Mouse (Mus musculus) kidney, embryonic 15.5 days (tissue): ENCODE measurements around the gene Ntmt1. TPM values are rescaled to one million over a fixed set of nuclear protein-coding genes. Genes with fewer than 3 reads are reported as not detected.

ENCODE experiments used
- ATAC-seq: fragments of 200-750 bp; cut with Nextera tagmentation; replicated peaks from 2 replicates; pipeline ENCODE4 v1.8.0; 2017; ENCODE audit warnings: moderate TSS enrichment; ENCODE audit not compliant: low FRiP score
- H3K27ac ChIP-seq: fragments of 300-500 bp; sonication (generic); 2 replicates; pipeline ENCODE4 v1.5.1; 2015; ENCODE audit warnings: mild to moderate bottlenecking, inconsistent platforms
- H3K27me3 ChIP-seq: fragments of 300-500 bp; sonication (generic); 2 replicates; pipeline ENCODE4 v1.6.1; 2015; ENCODE audit warnings: inconsistent platforms
- H3K36me3 ChIP-seq: fragments of 300-500 bp; sonication (generic); 2 replicates; pipeline ENCODE4 v1.6.1; 2015; ENCODE audit warnings: inconsistent platforms
- H3K4me1 ChIP-seq: fragments of 300-500 bp; sonication (generic); 2 replicates; pipeline ENCODE4 v1.6.1; 2015; ENCODE audit warnings: inconsistent platforms
- H3K4me2 ChIP-seq: fragments of 300-500 bp; sonication (generic); 2 replicates; pipeline ENCODE4 v1.6.1; 2015; ENCODE audit warnings: moderate library complexity, mild to moderate bottlenecking, inconsistent platforms
- H3K4me3 ChIP-seq: fragments of 300-500 bp; sonication (generic); replicated peaks from 2 replicates; pipeline ENCODE4 v1.5.1; 2015; ENCODE audit warnings: mild to moderate bottlenecking, inconsistent platforms
- H3K9ac ChIP-seq: fragments of 300-500 bp; sonication (generic); 2 replicates; pipeline ENCODE4 v1.6.1; 2015; ENCODE audit warnings: mild to moderate bottlenecking, inconsistent platforms
- H3K9me3 ChIP-seq: fragments of 300-500 bp; sonication (generic); replicated peaks from 2 replicates; pipeline ENCODE4 v1.6.1; 2016; ENCODE audit warnings: inconsistent platforms
- WGBS: fragments of 180-500 bp; shearing (Covaris S2); methylation state at CpG from one replicate; pipeline ENCODE4 v1.1.7; 2015; ENCODE audit warnings: mixed read lengths; 5-methylcytosine and 5-hydroxymethylcytosine counted together
- polyA plus RNA-seq: library from polyadenylated mRNA; unstranded; fragments of >200 nt; fragmentation: Nextera tagmentation; extraction: Ambion mirVana; gene quantifications from 2 replicates; pipeline ENCODE4 v1.2.1, GENCODE M21; 2015

Gene Ntmt1
- polyA plus RNA-seq, 1 experiment from 2014 or later = 96.6 TPM

DNA sequence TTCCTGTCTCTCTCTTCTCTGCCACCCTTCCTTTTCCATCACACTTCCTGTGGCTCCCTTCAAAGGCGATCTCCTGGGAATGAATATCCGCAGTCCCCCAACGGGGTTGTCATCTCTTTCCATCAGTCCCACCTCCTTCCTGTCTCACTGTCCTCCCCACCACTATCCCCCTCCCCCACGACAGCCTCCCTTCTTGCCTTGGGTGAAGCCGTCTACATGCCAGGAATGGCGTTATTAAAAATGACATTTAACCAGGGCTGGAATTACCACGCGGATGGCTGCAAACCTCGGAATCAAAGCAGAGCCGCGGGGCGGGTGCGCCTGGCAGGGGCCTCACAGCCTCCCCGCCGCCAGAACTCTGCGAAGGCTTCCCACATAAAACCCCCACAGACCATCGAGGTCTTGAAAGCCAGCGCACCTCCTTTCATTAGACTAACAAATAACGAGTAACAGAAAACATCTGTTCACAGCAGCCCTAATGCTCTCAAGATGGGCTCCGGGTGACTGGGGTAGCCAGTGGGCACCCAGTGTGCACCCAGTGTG, 45.2 kb downstream of the Ntmt1 start:
- Histone ChIP-seq H3K4me2 (no peak overlapping the region), H3K27me3 (no peaks in the 10 kb centered on the region)

DNA sequence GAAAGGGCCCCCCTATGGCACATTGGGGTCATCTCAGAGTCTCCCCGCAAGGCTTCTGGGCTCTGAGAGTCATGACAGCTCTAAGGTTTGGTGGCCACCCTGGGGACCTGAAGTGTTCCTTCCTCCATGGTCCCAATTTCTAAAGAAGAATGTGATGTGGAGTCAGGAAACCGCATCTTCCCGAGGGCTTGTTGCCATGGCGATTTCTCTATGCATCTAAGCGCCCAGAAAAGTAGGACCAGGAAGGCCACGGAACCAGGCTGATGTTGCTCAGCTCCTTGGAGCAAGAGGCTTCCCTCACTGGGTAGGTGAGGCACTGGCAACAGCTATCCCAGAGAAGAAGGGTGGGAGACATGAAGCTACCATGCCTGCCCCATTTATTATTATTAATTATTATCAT, 49.5 kb downstream of the Ntmt1 start:
- Histone ChIP-seq H3K4me2 (no peak overlapping the region), H3K36me3 (no peaks in the 10 kb centered on the region), H3K27me3 (no peaks in the 10 kb centered on the region), H3K27ac (no peak overlapping the region), H3K9me3 (no peaks in the 10 kb centered on the region), H3K4me1 (peaks cover 21% of the 10 kb centered on the region), H3K4me3 (no peak overlapping the region), H3K9ac (no peak overlapping the region)
- 75% methylated on average over 6 of the region's 6 CpGs for WGBS
- no peak for ATAC-seq

More for the DNA sequence above, 45.2 kb downstream of the Ntmt1 start:
- WGBS = 20% methylated on average over 20 of the region's 20 CpGs
- Histone ChIP-seq H3K9me3 (no peaks in the 10 kb centered on the region), H3K4me3 (no peak overlapping the region), H3K9ac (no peak overlapping the region), H3K36me3 (no peaks in the 10 kb centered on the region), H3K4me1 (peaks cover 20% of the 10 kb centered on the region), H3K27ac (no peak overlapping the region)
- no peak for ATAC-seq

DNA sequence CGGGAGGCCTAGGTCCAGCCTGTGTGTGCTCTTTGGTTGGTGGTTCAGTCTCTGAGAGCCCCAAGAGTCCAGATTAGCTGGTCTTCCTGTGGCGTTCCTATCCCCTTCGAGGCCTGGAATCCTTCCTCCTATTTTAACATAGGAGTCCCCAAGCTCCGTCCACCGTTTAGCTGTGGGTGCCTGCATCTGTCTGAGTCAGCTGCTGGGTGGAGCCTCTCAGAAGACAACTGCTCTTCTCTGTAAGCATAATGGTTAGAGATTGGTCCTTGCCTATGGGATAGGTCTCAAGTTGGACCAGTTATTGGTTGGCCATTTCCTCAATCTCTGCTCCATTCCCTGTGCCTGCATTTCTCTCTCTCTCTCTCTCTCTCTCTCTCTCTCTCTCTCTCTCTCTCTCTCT, 52.2 kb downstream of the Ntmt1 start:
- H3K27me3 ChIP-seq = peaks cover 13% of the 10 kb centered on the region
- H3K36me3 ChIP-seq = no peaks in the 10 kb centered on the region
- no peak overlapping the region for H3K27ac ChIP-seq
- H3K4me1 ChIP-seq = peaks cover 25% of the 10 kb centered on the region
- 69% methylated on average over 5 of the region's 5 CpGs for WGBS
- no peaks in the 10 kb centered on the region for H3K9me3 ChIP-seq
- ATAC-seq = no peak
- no peak overlapping the region for H3K4me2 ChIP-seq
- no peak overlapping the region for H3K9ac ChIP-seq
- H3K4me3 ChIP-seq = no peak overlapping the region

DNA sequence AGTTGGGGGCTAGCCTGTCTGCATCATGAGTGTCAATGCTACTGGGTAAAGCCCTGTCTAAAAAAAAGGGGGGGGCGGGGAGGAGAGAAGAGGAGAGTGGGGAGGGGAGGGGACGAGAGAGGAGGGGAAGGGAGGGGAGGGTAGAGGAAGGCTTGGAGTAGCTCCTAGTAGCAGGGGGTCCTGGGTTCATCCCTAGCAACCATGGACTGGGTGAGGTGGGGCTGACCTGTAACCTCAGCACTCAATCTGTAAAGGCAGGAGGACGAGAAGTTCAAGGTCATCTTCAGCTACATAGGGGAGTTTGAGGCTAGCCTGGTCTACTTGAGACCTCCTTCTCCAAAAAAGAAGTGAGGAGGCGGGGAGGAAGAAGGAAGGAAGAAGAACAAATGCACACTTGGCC, 54.5 kb downstream of the Ntmt1 start:
- Histone ChIP-seq H3K27ac (no peak overlapping the region), H3K4me1 (peaks cover 33% of the 10 kb centered on the region), H3K9me3 (no peaks in the 10 kb centered on the region), H3K36me3 (no peaks in the 10 kb centered on the region), H3K4me2 (no peak overlapping the region), H3K4me3 (no peak overlapping the region), H3K27me3 (peaks cover 17% of the 10 kb centered on the region), H3K9ac (no peak overlapping the region)
- no peak for ATAC-seq
- 75% methylated on average over 4 of the region's 4 CpGs for WGBS

DNA sequence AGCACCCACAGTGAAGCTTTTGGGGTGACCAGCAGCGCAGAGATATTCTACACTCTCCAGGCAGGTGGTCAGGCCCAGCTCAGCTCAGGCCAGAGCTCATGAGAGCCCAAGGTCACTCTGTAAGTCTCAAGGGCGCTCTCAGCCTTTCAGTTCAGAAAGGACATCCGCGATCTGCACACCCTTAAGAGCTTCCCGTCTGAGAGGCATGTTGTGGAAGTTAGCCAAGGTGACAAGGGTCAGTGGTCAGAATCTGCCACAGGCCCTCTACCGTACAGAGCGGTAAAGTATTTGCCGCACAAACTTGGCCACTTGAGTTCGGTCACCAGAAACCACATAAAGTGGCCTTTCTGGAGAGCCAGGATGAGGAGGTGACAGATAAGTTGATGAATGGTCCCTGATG, 55.9 kb downstream of the Ntmt1 start:
- Histone ChIP-seq H3K4me1 (peaks cover 30% of the 10 kb centered on the region), H3K9me3 (no peaks in the 10 kb centered on the region), H3K27ac (no peak overlapping the region), H3K36me3 (no peaks in the 10 kb centered on the region), H3K9ac (0 out of 2 replicates have a peak overlapping the region, but pooled peaks have one; percentile 17), H3K4me3 (no peak overlapping the region), H3K4me2 (no peak overlapping the region), H3K27me3 (peaks cover 17% of the 10 kb centered on the region)
- ATAC-seq = no peak
- WGBS = 29% methylated on average over 9 of the region's 9 CpGs

DNA sequence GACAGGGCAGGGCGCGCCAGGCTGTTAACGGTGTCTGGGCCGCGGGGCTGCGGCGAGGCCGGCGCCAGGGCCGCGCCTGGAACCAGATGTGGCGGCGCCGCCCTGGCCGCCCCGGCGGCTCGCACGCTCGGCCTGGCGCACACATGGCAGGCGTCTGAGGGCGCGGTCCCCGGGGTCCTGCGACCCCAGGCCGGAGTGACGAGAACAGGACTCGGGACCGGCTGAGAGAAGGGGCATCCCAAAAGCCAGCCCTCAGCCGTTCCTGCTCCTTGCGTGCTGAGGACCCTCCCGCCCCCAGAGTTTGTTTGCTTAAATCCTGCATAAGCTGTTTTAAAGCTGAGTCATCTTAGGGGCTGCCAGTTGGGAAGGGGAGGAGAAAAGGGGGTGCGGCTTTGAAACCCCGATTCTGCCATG, 57.3 kb downstream of the Ntmt1 start:
- H3K27ac ChIP-seq = peak overlapping the region; percentile 43; the same call in 1 of the 2 replicates
- ATAC-seq = peak; percentile 54; the same call in 1 of the 2 replicates
- H3K4me1 ChIP-seq = peaks cover 24% of the 10 kb centered on the region
- peak overlapping the region; percentile 35 for H3K4me3 ChIP-seq
- H3K9ac ChIP-seq = peak overlapping the region; percentile 32; the same call in 1 of the 2 replicates
- peak overlapping the region; percentile 60 for H3K4me2 ChIP-seq
- 3% methylated on average over 35 of the region's 35 CpGs for WGBS
- H3K36me3 ChIP-seq = no peaks in the 10 kb centered on the region
- H3K9me3 ChIP-seq = no peaks in the 10 kb centered on the region
- H3K27me3 ChIP-seq = peaks cover 17% of the 10 kb centered on the region

DNA sequence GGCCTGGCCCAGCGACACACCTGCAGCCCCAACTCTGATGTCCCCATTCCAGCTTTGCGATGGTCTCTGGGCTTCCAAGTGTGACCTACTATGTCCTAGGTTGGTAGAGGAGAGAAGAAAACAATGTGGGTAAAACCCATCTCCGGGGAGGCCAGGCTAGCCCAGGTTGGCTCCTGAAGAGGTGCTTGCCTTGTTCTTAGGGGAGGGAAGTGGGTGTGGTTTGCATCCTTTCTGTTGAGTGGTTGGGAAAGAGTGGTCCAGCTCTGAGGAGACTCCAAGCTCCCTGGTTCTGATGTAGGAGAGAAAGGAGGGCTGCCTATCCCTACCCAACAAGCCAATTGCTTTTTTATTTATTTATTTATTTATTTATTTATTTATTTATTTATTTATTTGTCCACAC, 57.8 kb downstream of the Ntmt1 start:
- Histone ChIP-seq H3K4me3 (0 out of 2 replicates have a peak overlapping the region, but pooled peaks have one; percentile 35), H3K27ac (no peak overlapping the region), H3K36me3 (no peaks in the 10 kb centered on the region), H3K4me1 (peaks cover 24% of the 10 kb centered on the region), H3K4me2 (peak overlapping the region; percentile 60), H3K9ac (no peak overlapping the region), H3K9me3 (no peaks in the 10 kb centered on the region), H3K27me3 (peaks cover 17% of the 10 kb centered on the region)
- WGBS = 58% methylated on average over 3 of the region's 3 CpGs
- 0 out of 2 replicates have a peak, but pooled peaks have one; percentile 36 for ATAC-seq

DNA sequence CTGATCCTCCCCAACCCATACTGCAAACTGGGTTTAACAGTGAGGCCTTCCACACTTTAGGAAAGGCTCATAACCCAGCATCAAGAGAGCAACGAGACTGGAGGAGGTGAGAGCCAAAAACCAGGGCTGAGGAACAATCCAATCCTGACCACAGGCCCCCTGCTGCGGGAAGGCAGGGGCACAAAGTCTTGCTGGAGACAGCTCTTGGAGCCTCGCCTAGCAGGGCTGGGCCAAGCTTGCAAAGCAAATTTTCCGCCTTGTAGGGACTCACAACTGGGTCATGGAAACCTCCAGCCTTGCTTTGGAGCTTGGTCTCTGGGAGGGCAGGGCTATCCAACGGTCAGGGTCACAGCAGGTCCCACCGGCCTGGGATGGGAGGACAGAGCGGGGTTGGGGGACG, 63.2 kb downstream of the Ntmt1 start:
- Histone ChIP-seq H3K9me3 (no peaks in the 10 kb centered on the region), H3K27me3 (peaks cover 3% of the 10 kb centered on the region; the same call in 1 of the 2 replicates), H3K27ac (no peak overlapping the region), H3K36me3 (no peaks in the 10 kb centered on the region), H3K4me1 (peaks cover 30% of the 10 kb centered on the region), H3K4me2 (no peak overlapping the region), H3K9ac (no peak overlapping the region), H3K4me3 (no peak overlapping the region)
- no peak for ATAC-seq
- 71% methylated on average over 8 of the region's 8 CpGs for WGBS

Other genes starting within 250 kb of the Ntmt1 start
- gene Cstad, start 212.8 kb upstream of the Ntmt1 start, polyA plus RNA-seq = 1.2 and 1.8 TPM in 2 replicates
- 3.5 TPM in 2 replicates for gene 1700001O22Rik, start 4.2 kb upstream of the Ntmt1 start, polyA plus RNA-seq
- gene Asb6, start 22.5 kb downstream of the Ntmt1 start, polyA plus RNA-seq = 35.5 and 38.3 TPM in 2 replicates
- gene Prrx2, start 27.1 kb downstream of the Ntmt1 start, polyA plus RNA-seq = 10.6 and 10.9 TPM in 2 replicates
- 13.3 and 13.5 TPM in 2 replicates for gene Ptges, start 122.0 kb downstream of the Ntmt1 start, polyA plus RNA-seq
- gene Tor1b, start 145.1 kb downstream of the Ntmt1 start, polyA plus RNA-seq = 35.3 and 37.5 TPM in 2 replicates
- 78.9 and 79.7 TPM in 2 replicates for gene Tor1a, start 160.1 kb downstream of the Ntmt1 start, polyA plus RNA-seq
- gene BC005624, start 174.4 kb downstream of the Ntmt1 start, polyA plus RNA-seq = 55.2 and 60.5 TPM in 2 replicates
- 19.1 and 22.7 TPM in 2 replicates for gene Usp20, start 174.5 kb downstream of the Ntmt1 start, polyA plus RNA-seq